Mouse (Mus musculus): ENCODE measurements around the gene Pknox1.

DNA sequence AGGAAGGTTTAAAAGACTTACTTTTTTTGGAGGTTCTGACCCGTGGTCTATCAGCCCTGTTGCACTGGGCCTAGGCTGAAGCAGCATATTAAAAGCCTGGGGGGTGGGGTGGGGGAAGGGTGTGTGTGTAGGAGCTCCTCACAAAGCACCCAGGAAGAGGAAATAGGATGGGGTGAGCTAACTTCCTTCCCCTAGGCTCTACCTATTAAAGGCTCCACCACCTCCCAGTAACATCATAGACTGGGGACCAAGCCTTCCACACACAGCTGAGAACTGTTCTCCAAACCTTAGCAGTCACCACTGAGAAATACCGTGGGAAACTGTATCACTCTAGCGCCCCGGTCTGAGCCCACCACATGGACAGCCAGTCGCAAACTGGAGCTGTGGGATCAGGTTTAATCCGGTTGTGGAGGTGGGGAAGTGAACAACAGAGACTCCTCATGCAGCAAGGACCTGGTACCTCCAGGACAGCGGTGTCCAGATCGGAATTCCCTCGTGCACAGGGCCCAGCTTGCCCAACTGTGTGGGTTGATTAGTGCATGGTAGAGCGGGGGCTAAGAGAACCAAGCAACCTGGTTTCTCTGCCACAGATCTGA is 6.5 kb upstream of the Pknox1 start:
- TF ChIP-seq GATA1 (IDR thresholded peaks at IDR 0.05; ENCODE audit: borderline replicate concordance, low read length) (no peak), FLI1 (IDR thresholded peaks at IDR 0.05; ENCODE audit: low read length) (no peak)

Measured in megakaryocyte, embryonic 14.5 days (primary cell).